Mouse (Mus musculus) frontal cortex, postnatal 36 days (tissue): ENCODE results near the gene Polh.

Source experiments
- DNase-seq, 2 experiments: peaks; one replicate each; pipeline ENCODE4 v3.0.0; 2022; ENCODE audit warnings: low spot score in 2 of 2

Polh gene

DNA sequence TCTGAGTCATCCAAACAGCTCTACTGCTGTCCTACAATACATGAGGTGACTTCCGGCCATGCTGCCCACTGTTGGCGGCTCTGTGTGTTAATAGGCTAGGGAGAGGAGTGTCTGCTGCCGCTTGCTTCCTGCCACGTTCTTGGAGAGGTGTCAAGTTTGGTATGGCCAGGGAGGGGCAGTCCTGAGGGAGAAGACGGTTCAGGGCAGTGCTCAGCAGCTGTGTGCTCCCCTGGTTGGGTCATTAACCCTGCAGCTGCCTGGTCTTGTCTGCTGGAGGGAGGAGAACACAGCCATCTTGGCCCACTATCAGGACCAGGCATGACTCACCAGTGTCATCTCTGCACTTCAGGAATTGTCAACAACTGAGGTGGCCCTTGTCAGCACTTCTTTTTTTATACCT lies 34.1 kb downstream of the Polh start:
- no peak for DNase-seq

DNA sequence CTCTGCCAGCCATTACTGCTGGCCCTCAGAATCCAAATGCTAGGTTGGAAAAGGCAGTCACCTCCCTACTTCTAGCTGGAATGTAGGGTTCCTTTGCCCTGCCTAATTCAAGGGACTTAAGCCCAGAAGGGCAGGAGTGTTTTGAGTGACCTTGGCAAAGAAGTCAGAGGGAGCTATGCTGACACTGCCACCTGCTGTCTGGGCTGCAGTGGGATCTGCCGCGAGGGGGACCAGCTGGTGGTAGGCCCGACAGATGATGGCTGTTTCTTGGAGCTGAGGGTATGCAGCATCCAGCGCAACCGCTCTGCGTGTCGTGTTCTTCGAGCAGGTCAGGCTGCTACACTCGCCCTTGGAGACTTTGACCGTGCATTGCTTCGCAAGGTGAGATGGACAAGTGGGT lies 35.4 kb downstream of the Polh start:
- DNase-seq, result no peak

DNA sequence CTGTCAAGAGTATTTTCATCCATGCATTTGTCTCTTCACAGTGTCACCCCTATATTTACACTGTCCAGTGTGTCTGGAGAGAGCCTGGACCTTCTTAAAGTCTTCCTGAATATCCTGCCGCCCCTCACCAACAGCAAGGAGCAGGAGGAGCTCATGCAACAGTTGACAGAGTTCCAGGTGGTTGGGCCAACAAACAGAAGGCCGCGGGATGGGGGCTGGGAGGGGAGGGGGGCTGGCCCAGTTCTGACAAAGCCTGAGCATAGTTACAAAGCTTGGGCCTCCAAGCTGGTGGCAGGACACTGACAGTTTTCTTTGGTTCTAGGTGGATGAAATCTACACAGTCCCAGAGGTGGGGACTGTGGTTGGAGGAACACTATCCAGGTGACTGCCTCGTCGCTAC lies 36.2 kb downstream of the Polh start:
- DNase-seq, result no peak

DNA sequence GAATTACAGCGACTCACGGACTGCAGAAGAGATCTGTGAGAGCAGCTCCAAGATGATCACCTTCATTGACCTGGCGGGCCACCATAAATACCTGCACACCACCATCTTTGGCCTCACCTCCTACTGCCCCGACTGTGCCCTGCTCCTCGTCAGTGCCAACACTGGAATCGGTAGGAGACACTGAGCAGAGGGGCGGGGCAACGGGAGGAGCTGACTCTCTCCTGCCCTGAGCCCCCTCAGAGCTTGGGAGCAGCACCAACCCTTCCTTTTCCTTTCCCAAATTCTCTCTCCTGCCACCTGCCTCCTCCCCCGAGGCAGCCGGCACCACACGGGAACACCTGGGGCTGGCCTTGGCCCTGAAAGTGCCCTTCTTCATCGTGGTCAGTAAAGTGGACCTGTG lies 37.0 kb downstream of the Polh start:
- no peak for DNase-seq

DNA sequence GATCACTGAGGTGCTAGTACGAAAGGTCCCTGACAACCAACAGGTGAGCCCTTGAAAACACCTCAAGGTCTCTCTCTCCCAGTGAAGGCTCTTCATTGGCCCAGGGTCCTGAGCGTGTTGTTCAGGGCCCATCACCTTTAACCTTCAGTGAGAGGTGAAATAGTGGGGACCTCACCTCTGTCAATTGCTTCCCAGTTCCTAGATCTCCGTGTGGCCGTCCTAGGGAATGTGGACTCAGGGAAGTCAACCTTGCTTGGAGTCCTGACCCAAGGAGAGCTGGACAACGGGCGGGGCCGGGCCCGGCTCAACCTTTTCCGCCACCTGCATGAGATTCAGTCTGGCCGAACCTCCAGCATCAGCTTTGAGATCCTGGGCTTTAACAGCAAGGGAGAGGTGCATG lies 37.7 kb downstream of the Polh start:
- no peak for DNase-seq

DNA sequence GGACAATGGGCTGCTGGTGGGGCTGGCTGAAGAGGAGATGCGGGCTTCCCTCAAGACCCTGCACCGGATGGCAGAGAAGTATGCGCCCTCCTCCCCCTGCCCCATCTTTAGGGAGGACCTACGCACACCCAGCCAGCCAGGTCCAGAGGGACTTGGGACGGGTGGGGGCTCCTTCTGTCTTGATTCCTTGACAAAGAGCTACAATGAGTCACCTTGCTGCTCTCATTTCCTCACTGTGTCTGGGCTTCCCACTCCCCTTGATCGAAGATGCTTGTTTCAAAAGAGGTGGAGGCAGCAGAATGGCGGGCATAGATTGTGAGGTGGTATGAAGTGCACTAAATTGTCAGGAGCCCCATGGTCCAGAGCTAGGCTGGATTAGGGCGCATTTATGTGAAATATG lies 38.1 kb downstream of the Polh start:
- DNase-seq, result no peak

DNA sequence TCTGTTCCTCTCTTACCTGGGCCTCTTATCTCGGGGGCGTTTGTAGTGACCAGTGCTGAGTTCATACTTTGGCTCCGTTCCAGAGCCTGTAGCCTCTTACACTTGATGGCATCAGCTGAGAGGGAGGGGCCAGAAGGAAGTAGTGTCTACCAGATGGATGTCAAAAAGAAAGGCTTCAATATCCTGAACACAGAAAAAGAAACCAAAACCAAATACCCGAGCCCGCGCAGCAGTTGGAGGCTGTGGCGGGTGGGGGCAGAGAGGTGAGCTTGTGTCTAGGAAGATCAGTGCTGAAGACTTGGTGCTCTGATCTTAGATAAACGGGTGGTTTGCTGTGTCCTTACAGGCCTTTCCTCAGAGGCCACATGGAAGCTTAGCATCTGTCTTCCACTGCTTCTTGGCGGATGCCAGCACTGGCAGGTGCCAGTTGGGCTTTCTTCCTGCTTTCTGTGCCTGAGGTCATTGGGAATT lies 39.5 kb downstream of the Polh start:
- no peak for DNase-seq

DNA sequence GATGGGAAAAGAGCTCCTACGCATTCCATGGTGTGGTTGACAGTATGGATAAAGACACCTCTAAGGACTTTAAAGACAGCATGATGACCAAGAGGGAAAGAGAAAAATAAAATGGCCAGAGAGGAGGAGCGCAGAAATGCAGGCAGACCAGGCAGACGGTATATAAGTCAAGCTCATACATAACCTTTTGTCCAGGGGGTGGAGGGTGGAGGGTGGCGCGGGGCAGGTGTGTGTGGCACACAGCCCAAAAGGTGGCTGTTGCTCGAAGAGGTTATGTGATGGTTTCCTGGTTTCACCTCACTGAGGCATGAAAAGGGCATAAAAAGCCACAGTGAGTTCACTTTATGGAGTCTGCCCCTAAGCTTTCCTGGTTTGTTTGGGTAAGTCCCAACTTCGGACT lies 39.9 kb downstream of the Polh start:
- no peak for DNase-seq

DNA sequence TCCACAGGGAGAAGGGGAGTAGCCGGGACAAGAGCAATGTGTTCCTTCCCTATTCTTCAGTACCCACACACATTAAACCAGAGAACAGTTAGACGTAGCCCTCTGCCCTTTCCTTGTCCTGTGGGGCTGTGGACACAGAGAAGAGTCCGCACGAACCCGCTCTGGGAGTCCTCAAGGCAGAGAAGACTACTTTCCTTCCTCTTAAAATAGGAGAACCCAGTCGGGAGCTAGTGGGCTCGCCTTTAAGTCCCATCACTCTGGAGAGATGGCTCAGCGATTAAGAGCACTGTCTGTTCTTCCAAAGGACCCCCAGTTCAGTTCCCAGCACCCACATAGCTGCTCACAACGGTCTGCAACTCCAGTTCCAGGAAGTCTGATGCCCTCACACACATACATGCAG lies 40.7 kb downstream of the Polh start:
- DNase-seq, result no peak

DNA sequence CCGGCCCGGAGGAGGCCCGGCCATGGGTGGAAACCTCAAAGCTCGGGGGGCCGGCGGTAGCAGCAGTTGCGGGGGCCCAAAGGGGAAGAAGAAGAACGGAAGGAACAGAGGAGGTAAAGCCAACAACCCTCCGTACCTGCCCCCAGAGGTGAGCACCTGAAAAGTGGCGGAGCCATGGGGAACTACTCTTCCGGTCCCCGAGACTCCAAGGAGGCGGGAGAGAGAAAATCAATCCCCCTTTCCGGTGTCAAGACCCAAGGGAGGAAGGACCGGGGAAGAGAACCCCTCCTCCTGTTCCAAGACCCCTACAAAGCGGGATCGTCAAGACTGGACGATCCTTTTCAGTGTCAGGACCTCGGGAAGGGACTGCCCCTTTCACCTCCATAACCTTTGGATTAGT lies 41.3 kb downstream of the Polh start:
- no peak for DNase-seq

DNA sequence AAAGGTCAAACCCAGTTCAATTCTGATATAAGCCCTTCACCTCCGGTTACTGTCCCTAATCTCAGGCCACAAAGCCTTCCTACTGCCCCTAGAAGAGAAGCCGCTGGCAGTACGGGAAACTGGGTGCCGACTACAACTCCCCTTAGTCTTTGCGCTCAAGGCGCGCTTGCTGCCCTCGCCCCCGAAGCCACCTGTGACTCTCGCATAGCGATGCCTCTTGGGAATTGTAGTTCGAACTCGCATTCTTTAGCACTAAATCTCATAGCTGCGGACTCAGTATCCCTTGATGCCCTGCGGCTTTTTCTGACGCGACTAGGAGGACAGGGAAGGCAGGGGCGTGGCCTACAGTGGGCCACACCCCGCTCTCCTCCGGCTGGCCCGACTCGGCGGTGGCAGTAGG lies 41.8 kb downstream of the Polh start, which contains the start of gene Gtpbp2:
Gtpbp2 (plus strand) TSS at position 347 of the 400 bp plus-strand sequence.
- DNase-seq, result peak; percentile 94 to 99

DNA sequence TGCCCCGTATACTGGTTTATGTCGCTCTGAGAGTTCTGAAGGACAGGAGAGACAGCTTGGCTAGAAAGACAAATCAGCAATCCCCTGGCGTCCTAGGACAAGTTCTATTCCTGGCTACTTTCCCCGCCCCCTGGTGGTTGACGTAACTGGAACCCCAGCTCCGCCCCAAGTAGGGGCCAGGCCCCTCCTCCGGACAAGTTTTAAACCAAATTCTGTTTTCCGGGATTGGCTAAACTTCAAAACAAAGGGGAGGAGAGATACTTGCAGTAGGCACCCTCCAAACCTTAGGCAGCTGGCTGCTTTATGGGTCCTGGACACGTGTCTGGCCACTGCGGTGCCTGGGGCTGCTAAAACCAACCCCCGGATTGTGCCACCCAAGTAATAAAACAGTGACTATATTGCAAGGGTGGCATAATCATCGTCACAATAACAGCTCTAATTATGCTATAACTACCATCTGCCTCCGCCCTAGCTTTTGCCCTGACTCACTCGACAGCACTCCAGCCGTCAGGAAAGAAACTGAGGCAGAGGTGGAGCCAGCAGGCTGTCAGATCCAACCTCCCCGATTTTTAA lies 42.3 kb downstream of the Polh start:
- DNase-seq, result peak; percentile 84 to 87

DNA sequence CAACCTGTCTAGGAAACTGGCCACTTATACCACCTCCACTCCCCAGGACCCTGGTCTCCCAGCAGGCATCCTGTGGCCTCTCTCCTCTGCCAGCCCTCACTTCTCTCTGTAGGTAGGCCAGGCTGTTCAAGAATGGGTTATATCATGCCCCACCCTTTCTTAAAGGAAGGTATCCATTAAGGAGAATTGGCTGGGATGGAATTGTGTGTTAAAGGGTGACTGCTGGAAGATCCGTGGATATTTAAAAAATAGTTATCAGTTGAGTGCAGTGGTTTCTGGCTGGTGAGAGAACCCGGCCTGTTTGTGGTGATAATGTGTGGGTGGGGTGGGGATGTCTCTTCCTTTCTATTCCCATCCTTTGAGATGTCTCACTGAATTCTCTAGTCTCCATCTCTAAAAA lies 43.2 kb downstream of the Polh start:
- DNase-seq, result no peak

DNA sequence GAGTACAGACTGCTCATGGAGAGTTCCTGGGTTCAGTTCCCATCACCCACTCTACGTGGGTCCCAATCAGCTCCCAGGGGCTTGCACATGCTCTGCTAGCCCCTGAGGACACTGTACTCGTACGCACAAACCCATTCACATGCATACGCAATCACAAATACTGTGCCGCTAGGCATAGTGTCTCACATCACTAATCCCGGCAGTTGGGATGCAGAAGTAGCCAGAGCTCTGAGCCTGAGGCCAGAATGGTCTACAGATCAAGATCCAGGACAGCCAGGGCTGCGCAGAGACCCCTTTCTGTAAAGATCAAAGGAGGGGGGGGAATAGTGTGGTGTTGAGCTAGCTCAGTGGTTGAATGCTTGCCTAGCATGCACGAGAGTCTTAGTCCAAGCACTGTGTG lies 45.3 kb downstream of the Polh start:
- no peak for DNase-seq

DNA sequence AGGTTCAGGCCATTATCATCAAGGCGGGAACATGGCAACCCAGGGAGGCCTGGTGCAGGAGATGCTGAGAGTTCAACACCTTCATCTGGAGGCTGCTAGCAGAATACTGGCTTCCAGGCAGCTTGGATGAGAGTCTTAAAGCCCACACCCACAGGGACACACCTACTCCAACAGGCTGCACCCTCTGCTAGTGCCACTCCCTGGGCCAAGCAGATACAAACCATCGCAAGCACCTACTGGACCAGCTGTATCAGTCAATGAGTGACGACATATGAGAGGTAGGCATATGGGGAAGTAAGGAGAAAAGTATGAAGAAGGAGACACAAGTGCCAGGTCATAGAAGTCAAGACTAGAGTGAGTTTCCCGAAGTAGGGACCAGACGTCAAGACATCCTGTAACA lies 45.8 kb downstream of the Polh start:
- DNase-seq, result no peak

DNA sequence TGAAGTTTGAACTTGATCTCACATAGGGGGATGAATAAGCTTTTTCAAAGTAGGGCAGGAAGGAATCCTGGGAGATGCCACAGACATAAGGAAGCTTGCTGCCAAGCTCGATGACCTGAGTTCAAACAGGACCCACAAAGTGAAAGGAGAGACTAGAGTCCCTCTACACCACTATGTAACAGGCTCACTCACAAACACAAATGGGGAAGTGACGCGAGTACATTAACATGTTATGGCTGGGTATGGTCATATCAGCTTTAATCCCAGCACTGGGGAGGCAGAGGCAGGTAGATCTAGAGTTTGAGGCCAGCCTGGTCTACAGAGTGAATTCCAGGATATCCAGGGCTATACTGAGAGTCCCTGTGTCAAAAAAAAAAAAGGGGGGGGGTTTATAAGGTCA lies 48.1 kb downstream of the Polh start:
- DNase-seq, result no peak

DNA sequence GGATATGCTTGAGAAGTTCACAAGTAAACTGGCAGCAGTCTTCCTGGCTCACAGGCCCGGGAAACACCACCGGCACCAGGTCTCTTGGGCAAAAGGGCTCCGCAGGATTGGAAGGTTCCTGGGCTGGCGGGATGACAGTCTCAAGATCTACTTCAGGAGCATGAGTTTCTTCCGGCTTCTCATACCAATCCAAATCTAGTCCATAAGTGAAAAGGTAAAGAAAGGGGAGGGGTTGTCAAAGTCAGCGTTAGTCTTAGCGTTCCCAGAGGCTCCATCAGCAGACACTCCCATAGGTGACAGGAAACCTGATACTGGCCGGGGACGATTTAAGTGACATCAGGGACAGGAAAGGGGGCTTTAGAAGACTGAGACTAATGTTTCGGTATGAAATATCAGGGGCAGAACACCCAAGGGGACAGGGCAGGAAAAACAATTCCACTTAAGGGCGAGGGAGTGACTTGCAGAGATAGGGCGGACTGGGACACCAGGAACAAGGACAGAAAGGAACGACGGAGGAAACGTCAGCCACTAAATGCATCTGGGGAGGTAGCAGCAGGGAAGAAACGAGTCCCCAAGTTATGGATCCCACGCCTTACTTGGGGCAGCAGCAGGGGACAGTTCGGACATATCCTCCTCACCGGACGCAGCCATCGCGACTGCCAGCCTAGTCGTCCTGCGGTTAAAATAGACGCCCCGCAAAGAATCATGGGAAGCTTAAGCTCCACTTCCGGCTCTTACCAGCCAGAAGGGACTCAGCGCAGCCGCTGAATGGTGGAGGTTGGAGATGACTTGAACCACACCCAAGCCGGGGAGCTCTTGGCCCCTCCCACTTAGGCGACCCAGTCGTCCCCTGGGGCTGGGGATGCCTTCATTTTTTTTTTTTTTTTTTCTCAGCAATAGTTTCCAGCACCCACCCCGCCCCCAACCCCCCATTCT lies 49.3 kb downstream of the Polh start, which contains the start of gene Mad2l1bp:
Mad2l1bp (minus strand) TSS at position 707 of the 936 bp plus-strand sequence.
- DNase-seq, result peak; percentile 85 to 88

DNA sequence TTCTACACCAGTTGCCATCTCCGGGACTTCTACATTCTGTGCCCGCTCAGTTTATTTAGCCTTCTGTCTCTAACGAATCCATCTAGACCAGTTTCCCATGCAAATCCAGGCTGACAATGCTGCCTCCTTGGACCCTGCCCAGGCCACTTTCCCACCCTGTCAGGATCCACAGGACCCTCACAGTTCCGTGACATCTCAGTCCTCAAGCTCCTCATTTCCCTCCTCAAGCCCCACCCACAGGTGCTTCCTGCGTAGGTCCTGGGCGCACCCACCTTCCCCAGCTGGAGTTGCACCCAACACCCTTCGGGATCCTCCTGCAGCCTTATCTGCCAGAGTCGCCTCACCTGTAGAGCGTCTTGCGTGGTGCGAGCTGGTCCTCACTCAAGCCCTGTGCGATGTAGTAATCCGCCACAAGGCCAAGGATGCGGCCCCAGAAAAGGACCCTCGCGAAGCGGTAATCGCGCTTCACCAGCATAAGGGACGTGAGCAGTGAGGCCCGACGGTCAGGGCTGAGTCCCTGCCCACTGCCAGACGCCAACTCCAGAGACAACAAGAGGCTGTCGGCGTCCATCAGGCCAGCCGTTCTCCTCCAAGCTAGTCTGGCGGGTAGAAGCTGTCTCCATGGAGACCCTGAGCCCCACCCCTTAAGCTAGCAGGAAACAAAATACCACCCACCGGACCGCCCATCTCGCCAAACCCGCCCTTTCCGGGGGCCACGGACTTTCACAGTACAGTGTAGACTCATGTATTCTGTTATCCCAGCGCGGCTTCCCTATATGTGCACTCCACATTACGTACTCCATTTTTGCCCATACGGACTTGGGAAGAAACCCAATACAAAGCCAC lies 58.6 kb downstream of the Polh start, which contains the start of gene Rsph9:
Rsph9 (minus strand) TSS at position 639 of the 846 bp plus-strand sequence.
- peak; percentile 71 to 82 for DNase-seq

DNA sequence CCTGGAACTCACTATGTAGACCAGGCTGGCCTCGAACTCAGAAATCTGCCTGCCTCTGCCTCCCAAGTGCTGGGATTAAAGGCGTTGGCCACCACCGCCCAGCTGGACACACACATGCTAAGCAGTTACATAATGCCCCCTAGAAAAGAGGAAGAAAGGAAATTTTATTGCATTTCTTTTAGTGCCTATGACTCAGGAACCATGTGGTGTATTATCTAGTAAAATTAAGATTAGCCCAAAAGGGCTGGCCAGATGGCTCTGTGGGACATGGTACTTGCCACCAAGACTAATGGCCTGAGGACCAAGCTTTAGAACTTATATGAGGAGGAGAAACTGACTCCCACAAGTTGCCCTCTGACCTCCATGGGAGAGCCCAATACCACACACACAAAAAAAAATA lies 62.6 kb downstream of the Polh start:
- no peak for DNase-seq

DNA sequence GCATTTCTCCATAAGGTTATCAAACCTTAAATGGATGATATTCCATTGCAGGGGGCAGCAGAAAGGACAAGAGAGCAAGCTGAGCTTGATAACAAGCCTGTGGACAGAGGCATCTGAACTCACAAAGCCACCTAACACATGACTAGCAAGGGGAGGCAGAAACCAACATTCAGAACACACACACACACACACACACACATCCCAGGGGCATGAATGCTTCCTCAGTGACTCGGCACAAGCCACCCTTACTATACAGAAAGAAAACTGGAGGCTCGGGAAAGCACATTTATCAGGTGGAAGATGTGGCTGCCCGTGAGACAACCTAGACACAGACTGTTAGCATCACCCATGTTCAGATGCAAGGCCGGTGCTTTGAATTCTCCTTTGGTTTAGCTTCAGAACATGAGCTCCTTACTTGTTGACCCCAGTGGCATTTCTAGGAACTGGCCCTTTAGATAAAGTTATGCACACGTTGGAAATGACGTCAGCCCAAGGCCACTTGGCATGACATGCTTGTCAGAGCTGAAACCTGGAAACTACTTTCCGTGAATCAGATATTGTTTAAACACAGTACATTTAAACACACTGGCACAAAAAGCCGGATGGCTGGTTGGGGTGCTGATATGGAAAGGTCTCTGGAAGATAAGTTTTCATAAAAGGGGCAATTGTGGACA lies 63.7 kb downstream of the Polh start:
- no peak for DNase-seq

DNA sequence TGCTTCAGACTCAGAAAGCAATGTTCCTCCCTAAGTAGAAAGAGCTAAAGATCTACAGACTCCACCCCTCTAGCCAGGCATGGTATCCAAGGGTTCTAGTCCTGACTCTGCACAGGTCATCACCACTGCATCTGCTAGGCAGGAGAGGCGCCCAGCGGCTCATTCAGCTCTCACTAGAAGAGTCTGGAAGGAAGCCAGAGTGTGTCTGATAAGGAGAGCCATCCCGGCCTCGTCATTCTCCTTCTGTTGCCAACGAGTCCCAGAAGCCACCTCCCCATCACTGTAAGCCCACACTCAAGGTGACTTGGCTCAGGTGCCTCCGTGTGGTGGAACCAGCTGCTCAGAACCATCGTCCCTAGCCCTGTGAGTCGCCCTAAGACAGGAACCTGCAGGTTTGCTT lies 69.6 kb downstream of the Polh start:
- no peak for DNase-seq
